Mouse (Mus musculus) C2C12 (cell line): Measurements from ENCODE around the gene Odf2. TPM values are rescaled to one million over a fixed set of nuclear protein-coding genes. Genes with fewer than 3 reads are reported as not detected.

Experiments used
- H3K27me3 ChIP-seq: one replicate; pipeline ENCODE4 v1.6.1; 2011; ENCODE audit not compliant: control insufficient read depth, insufficient read depth, insufficient read length
- H3K36me3 ChIP-seq: one replicate; pipeline ENCODE4 v1.6.1; 2011; ENCODE audit not compliant: control insufficient read depth, insufficient read depth
- H3K4me3 ChIP-seq: one replicate; pipeline ENCODE4 v1.5.1; 2011; ENCODE audit warnings: mild to moderate bottlenecking, control low read depth; ENCODE audit not compliant: poor library complexity, insufficient read depth, severe bottlenecking
- H3K79me2 ChIP-seq: one replicate; pipeline ENCODE4 v1.6.1; 2011; ENCODE audit not compliant: control insufficient read depth, insufficient read depth
- H3K79me3 ChIP-seq: one replicate; pipeline ENCODE4 v1.6.1; 2011; ENCODE audit warnings: low read depth, control low read depth
- H3ac ChIP-seq: one replicate; pipeline ENCODE3; 2011; ENCODE audit warnings: low read depth; ENCODE audit not compliant: control insufficient read depth, insufficient read length
- CEBPB ChIP-seq: IDR thresholded peaks from one replicate; pipeline ENCODE4 v1.6.1; 2011; ENCODE audit warnings: low read depth, mild to moderate bottlenecking, control low read depth, moderate library complexity
- CTCF ChIP-seq: IDR thresholded peaks from one replicate; pipeline ENCODE4 v1.5.1; 2011; ENCODE audit not compliant: control insufficient read depth, insufficient read depth, insufficient read length
- FOSL1 ChIP-seq: IDR thresholded peaks from one replicate; pipeline ENCODE4 v1.8.0; 2011; ENCODE audit warnings: mild to moderate bottlenecking, low read length; ENCODE audit not compliant: poor library complexity, insufficient read depth, severe bottlenecking
- MAX ChIP-seq: IDR thresholded peaks from one replicate; pipeline ENCODE4 v1.6.1; 2011; ENCODE audit warnings: mild to moderate bottlenecking, control low read depth
- MYOD1 ChIP-seq: IDR thresholded peaks from one replicate; pipeline ENCODE4 v1.6.1; 2011; ENCODE audit warnings: low read depth; ENCODE audit not compliant: control insufficient read depth, insufficient read length
- MYOG ChIP-seq: IDR thresholded peaks from one replicate; pipeline ENCODE4 v1.6.1; 2011; ENCODE audit not compliant: control insufficient read depth, insufficient read length; ENCODE audit errors: extremely low read depth
- USF1 ChIP-seq: IDR thresholded peaks from one replicate; pipeline ENCODE4 v1.6.1; 2011; ENCODE audit warnings: low read depth, mild to moderate bottlenecking, control low read depth, moderate library complexity
- long read RNA-seq, 2 experiments: library from polyadenylated mRNA; unstranded; transcript quantifications; one replicate each; pipeline ENCODE4 v2.0.0; 2019 to 2020
- polyA plus RNA-seq: library from polyadenylated mRNA; unstranded; fragments of >200 nt; fragmentation: generic; extraction: Trizol; gene quantifications from one replicate; pipeline ENCODE4 v1.2.1, GENCODE M21; 2012; ENCODE audit warnings: missing spikeins

The Odf2 gene
- 31.3 TPM for polyA plus RNA-seq
- long read RNA-seq, experiment 1, partial matches to known transcripts: 8 of 27 reads
- long read RNA-seq, experiment 1, other reads (novel, unspliced or antisense): 14 of 27 reads
- long read RNA-seq, experiment 2, transcript Odf2-204 (21 exons, 3,826 nt): major isoform, 234 of 592 reads
- long read RNA-seq, experiment 2, transcript Odf2-206 (21 exons, 3,807 nt): minor isoform, 54 of 592 reads
- long read RNA-seq, experiment 2, transcript Odf2-203 (17 exons, 2,305 nt): minor isoform, 23 of 592 reads
- long read RNA-seq, experiment 2, partial matches to known transcripts: 40 of 592 reads
- long read RNA-seq, experiment 2, other reads (novel, unspliced or antisense): 236 of 592 reads

DNA sequence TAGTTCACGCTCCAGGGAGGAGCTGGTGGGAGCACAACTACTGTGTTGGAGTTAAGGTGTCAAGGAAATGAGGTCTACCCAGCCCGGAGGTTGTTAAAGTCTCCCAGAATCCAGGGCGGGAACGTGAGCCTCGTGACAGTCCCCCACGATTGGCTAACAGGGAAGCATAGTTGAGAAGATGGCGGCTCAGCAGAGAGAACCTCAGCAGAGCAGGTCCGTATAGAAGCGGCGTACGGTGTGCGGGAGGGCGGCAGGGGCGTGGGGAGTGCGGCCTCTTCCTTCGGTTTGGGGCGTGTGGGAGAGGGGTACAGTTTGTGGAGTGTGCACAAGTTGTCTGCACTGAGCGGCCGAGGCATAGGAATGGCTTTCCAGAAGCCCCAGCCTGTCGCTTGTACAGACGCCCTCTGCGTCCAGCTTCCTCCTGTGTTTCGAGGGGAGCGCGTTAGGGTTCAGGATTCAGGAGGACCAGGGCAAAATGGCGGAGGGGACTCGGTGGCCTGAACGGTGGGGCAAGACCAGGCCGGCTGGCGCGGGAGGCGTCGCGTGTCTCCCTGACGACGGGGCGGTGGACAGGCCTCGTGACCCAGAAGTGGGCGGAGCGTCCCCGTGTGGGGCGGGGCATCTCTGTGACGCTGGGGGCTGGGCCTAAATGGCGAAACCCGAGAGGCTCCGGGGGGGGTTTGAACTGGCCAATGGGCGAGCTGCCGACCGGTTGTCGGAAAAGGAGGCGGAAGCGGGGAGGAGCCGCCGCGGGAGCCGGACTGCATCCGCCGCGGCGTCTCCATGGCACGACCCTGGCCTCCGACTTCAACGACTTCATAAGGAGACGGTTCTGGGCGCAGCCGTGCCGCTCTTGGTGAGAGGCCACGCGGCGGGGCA, at the start of gene Odf2:
Gene Odf2 (plus strand): TSS at position 156 of the 879 bp plus-strand sequence.
- Histone ChIP-seq H3K4me3 (peak within 1 kb of the TSS; percentile 93), H3K79me2 (peaks cover 23% of the 10 kb centered on the region), H3K79me3 (peaks cover 6% of the 10 kb centered on the region), H3K27me3 (no peaks in the 10 kb centered on the region), H3ac (peak within 1 kb of the TSS; percentile 97), H3K36me3 (peaks cover 26% of the 10 kb centered on the region)
- TF ChIP-seq MYOD1 (no peak), CEBPB (no peak), USF1 (peak; percentile 82), MAX (peak; percentile 49)

DNA sequence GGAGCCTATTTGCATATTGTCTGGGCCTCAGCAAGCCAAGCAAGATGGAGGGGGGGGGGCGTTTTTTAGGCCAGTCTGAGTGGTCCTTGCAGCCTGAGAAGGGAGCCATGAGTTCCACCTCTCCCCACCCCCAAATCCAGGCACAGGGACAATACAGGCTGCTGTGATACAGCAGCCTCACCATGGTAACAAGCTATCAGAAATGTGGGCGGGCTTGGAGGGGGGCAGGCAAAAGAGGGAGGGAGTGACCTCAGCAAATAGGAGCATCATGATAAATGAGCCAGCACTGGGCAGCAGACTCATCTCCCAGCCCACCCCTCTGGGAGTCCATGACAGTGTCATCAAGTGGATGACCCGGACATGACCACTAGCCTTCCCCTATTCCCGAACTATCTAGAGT, 49.6 kb upstream of the Odf2 start:
- Histone ChIP-seq H3ac (no peak overlapping the region), H3K36me3 (peaks cover 45% of the 10 kb centered on the region), H3K27me3 (no peaks in the 10 kb centered on the region), H3K4me3 (no peak overlapping the region), H3K79me3 (no peaks in the 10 kb centered on the region), H3K79me2 (no peaks in the 10 kb centered on the region)
- TF ChIP-seq MYOD1 (no peak), CTCF (no peak), FOSL1 (no peak), MYOG (no peak), CEBPB (no peak), MAX (no peak), USF1 (no peak)

DNA sequence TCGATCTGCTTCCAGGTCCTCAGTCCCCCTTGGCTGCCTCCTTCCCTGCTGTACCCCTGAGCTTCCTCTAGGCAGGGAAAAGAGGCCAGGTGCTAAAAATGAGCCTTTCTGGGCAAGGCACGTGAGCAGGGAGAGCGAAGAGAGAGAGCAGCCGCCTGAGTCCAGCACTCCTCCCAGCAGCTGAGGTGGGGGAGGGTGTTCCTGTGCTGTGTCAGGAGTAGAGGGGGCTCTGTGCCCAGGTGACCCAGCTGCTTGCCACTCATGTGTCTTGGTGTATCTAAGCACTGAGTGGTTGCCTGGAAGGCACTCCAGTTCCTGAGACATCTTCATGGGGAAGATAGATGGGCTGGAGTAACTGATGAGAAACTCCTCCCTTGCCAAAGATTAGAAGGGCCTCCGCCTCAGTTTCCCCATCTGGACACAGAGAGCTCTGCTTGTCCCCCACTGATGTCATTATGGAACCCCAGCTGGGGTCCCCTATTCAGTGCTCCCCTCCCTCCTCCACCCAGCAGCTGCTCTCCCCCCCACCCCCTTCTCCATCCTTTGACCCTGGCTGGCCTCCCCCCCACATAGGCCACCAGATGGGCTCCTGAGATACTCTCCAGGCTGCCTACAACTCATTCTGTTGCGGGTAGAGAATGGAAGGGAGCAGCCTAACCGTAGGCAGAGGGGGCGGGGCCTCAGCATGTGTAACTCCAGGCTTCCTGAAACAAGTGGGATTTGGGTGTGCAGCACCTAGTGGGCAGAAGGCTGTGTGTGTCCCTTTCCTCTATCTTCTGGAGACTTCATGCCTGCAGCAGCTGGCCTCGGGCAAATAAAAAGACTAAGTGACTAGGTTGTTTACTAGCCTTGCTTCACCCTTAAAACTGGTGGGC, 45.6 kb upstream of the Odf2 start:
- TF ChIP-seq MAX (no peak), USF1 (no peak), CEBPB (no peak), MYOG (no peak), FOSL1 (no peak), MYOD1 (no peak), CTCF (no peak)

DNA sequence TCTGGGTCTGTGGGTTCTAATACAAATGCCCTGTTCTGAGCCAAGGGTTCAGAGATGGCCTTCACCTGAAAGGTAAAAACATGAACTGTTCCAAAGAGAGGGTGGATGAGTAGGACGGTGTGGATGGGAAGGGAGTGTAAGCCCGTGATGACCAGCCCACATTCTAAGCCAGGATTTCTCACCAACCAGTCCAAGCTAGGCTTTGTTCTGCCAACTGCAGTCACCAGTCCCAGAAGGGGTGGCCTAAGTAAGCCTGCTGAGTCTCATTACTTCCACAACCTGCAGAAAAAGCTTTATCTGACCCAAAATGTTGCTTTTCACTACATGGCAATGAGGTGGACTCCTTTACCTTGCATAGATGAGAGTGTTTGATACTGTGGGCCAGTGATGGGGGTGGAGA, 44.9 kb upstream of the Odf2 start:
- TF ChIP-seq MYOG: no peak
- TF ChIP-seq MAX: no peak
- TF ChIP-seq FOSL1: no peak
- TF ChIP-seq USF1: no peak
- TF ChIP-seq MYOD1: no peak
- no peak for TF ChIP-seq CTCF
- no peak for TF ChIP-seq CEBPB
- Histone ChIP-seq H3K36me3 (peaks cover 20% of the 10 kb centered on the region), H3K79me3 (no peaks in the 10 kb centered on the region), H3K79me2 (no peaks in the 10 kb centered on the region), H3K27me3 (no peaks in the 10 kb centered on the region), H3K4me3 (no peak overlapping the region), H3ac (no peak overlapping the region)

More for the DNA sequence above, 45.6 kb upstream of the Odf2 start:
- H3K79me2 ChIP-seq: no peaks in the 10 kb centered on the region
- H3K27me3 ChIP-seq: no peaks in the 10 kb centered on the region
- no peaks in the 10 kb centered on the region for H3K79me3 ChIP-seq
- no peak overlapping the region for H3K4me3 ChIP-seq
- H3ac ChIP-seq: no peak overlapping the region
- H3K36me3 ChIP-seq: peaks cover 26% of the 10 kb centered on the region

DNA sequence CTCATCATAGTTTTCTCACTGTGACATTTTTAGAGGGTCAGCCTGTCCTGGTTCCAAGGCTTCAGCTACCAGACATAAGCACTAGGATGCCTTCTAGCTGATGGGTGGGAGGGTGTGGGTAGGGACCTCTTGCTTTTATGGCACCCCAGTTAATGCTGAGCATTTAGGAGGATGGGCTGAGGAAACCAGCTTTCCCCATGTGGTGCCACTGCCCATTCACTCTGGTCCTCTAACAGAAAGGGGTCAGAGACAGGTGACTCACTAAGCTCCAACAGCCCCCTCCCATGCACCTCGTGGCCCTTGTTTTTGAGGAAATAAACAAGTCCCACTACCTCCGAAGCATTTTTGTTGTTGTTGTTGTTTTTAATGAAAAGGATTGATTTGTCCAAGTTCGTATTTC, 44.4 kb upstream of the Odf2 start:
- Histone ChIP-seq H3K79me2 (no peaks in the 10 kb centered on the region), H3ac (no peak overlapping the region), H3K27me3 (no peaks in the 10 kb centered on the region), H3K36me3 (peaks cover 20% of the 10 kb centered on the region), H3K79me3 (no peaks in the 10 kb centered on the region), H3K4me3 (no peak overlapping the region)
- TF ChIP-seq CEBPB (no peak), MAX (no peak)
